Mouse (Mus musculus): Measurements from ENCODE around the gene Otop2.

The Otop2 gene

DNA sequence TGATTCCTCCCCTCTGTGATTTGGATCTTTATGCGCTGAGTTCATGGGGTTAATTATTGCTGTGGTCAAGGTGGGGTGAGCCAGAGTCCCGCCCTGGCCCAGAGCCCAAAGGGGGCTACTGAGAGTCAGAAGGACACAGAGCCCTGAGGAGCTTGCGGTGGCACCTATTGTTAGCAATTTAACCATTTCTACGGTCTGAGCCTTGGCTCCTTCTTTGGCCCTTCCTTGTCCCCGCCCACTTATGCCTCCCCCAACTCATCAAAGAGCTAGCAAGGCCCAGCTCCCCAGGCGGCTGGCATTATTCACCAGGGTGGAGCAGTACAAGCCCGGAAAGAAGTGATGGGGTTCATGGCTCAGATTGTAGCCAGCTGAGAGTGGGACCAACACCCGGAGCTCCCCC lies at the start of gene Otop2:
Gene Otop2, plus strand, starts transcription at position 301 of the 400 bp plus-strand sequence.
- DNase-seq = no peak

GRCm38 (mm10) chr11:115257775-115258510 lies 49.0 kb upstream of the Otop2 start:
- peak in 1 of 2 experiments; percentile 51 for DNase-seq

DNA sequence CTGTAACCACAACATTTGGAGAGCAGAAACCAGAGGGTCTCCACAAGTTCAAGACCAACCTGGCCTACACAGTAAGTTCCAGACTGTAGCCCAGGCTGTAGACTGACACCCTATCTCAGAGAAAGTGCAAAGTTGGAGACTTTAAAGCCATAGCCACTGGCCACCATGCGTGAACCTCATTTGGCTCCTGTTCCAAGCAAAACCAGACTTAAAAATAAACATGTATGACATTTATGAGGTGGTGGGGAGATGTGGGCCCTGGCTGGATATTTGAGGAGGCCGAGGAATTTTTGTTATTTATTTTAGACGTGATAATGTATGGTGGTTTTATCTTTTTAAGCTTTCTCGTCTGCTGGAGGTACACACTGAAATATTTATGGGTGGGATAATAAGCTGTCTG lies 47.8 kb upstream of the Otop2 start:
- no peak for DNase-seq

GRCm38 (mm10) chr11:115262954-115263353 lies 44.0 kb upstream of the Otop2 start:
- peak; percentile 75 to 76 for DNase-seq

DNA sequence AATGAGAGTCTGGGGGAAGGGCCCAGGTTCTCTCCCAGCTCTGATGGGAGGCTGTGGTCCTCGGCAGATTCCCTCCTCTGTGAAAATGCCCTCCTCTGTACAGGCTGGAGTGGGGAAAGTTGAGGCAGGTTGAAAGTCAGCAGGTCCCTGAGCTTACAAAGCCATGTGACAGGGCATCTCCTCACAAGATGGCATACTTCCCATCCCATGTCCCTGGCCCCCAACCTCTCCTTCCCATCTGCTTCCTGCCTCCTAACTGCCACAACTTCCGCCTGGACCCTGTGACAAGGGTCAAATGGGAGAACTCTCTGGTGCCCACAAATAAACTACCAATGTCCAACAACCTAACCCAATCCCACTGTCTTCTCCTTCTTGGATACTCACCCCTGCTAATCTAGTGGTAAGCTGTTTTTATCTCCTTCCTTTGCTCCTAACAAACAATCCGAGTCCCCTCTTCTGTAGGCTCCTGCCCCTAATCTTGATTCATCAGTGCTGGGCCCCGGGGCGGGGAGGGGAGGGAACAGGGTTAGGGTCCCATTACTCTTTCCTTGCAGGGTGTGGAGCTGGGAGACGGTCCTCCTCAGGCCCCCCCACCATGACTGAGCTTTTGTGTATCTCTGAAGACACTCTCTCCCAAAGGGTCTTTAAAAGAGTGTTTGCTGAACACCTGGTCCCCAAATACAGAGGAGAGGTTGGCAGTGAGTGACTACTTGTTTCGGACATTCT lies 42.7 kb upstream of the Otop2 start:
- DNase-seq = peak; percentile 66 to 72

- DNase-seq = peak; percentile 65 to 74
Observed at GRCm38 (mm10) chr11:115264862-115265668, 41.9 kb upstream of the Otop2 start.

- DNase-seq = peak; percentile 86 to 87
Observed at GRCm38 (mm10) chr11:115265771-115266399, 41.1 kb upstream of the Otop2 start.

DNA sequence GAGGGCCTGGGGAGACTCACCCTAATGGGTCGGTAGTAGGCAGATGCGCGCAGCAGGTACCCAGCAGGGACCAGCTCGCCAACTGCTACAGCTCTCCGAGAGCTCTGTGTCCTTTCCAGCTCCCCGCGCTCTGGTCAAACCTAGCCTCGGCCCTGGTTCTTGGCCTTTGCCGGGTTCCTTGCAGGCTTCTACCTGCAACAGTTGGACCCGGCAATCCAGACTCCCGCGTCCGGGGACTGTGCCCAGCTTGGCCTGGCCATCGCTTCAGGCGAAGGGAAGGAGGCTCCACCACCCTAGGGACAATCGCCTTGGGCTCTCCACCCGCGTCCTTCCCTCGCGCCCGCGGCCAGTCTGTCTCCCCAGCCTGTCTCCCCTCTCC lies 40.6 kb upstream of the Otop2 start:
- DNase-seq = peak; percentile 81 to 85

GRCm38 (mm10) chr11:115267061-115267883 lies 39.7 kb upstream of the Otop2 start, which contains the start of gene Grin2c:
Gene Grin2c (minus strand): TSS chr11:115267243.
- peak; percentile 86 to 89 for DNase-seq

- peak; percentile 42 to 64 for DNase-seq
Observed at GRCm38 (mm10) chr11:115267958-115268357, 39.0 kb upstream of the Otop2 start.

DNA sequence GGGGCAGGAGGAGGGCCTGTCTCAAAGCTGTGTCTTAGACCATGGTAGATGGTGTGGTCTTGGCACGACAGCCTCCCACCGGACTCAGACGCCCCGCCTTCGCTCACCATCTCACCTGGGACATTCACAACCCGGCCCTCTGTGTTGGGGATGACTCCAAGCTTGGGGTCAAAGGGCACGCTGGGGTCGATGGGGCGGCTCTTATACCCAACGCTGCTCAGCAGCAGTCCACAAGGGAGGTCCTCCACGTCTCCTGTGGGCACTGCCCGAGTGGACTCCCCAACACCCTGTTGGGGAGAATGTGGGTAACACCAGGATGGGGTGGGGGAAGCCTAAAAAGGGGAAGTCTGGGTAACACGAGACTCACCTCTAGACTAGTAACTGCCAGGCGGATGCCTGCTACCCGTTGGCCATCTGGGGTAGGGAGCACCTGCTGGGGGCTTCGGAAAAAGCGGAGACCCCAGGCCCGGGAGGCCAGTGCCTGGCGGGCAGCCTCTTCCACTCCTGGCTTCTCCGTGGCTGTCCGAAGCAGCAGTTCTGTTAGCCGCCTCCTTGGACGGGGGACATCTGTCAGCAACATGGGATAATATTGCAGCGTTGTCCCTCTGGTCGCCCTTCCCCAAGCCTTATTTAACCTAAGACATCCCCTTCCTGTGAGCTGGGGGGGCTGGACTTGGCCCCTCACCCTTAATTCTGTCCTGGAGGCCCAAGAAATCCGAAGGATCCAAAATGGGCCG lies 37.5 kb upstream of the Otop2 start:
- DNase-seq = peak; percentile 50 to 57

- peak; percentile 95 to 97 for DNase-seq
Observed at GRCm38 (mm10) chr11:115270148-115270861, 36.7 kb upstream of the Otop2 start.

- DNase-seq = peak in 1 of 2 experiments; percentile 48
Observed at GRCm38 (mm10) chr11:115271052-115271451, 35.9 kb upstream of the Otop2 start.

DNA sequence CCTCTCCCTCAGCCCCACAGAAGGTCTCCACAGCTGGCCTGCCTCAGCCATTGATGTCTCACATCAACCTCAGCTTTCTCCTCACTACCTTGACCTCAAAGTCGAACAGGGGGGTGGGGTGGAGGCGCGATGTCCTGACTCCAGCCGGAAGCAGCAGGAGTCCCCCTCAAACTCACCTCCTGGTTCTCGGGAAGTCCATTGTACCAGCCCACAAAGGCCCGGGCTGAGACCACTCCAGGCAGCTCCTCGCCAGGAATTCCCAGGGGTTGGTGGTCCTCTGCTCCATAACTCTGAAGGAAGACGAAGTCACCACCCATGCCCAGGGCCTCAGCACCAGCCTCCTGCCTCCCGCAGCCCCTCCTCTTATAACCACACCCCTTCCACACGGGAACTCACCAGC lies 35.5 kb upstream of the Otop2 start:
- DNase-seq = peak in 1 of 2 experiments; percentile 47

- no peak for DNase-seq
Observed at GRCm38 (mm10) chr11:115272894-115273498, 34.0 kb upstream of the Otop2 start.

DNA sequence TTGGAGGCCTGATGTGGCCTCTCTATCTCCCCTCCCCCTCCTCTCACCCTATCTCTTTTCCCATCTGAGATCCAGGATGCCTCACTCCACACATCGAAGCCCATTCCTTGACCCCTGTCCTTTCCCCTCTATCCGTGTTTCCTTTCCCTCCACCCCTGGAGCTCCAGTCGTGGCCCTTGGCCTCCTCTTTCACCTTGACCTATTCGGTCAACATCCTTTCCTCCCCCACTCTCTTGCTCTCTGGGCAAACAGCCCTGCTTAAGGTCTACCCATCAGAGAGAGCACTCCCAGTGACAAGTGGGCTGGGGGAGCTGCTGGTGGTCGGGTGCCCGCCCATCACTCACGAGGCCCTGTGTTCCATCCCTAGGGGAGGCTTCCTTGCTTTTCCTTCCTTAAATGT lies 33.2 kb upstream of the Otop2 start:
- DNase-seq = no peak

DNA sequence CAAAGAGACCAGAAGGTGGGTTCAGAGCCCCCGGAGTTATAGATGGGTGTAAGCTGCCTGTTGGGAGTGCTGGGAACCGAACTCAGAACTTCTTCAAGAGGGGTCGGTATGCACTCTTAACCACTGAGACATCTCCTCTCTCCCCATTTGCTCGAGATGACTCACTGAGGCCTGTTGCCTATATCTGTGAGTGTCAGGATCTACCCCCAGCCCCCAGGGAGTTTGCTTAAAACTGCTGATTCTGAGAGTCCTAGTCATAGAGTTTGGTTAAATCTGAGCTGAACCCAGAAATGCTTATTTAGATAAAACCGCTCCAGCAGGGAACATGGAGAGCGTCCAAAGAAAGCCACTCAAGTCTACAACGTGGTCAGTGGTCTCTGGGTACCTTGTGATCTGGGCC lies 32.8 kb upstream of the Otop2 start:
- DNase-seq = no peak

- no peak for DNase-seq
Observed at GRCm38 (mm10) chr11:115274771-115275170, 32.2 kb upstream of the Otop2 start.

- no peak for DNase-seq
Observed at GRCm38 (mm10) chr11:115275509-115275908, 31.5 kb upstream of the Otop2 start.

DNA sequence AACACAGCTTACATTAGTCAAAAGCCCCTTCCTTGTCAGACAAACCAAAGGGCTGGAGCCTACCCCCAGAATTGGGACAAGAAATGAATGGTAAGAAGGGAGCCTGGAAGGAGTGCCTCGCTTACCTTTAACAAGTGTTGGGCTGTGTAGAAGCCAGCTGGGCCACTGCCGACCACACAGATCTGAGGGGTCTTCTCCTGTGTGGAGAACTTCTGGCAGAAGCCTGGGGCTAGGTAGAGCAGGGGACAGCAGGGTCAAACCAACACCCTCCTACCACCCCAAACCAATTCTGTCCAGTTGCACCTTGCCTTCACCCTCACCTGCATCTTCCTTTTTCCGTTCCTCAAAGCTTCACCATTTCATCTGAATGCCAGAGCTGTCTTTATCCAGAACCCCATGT lies 31.0 kb upstream of the Otop2 start:
- no peak for DNase-seq
